In the genomic region with DNA sequence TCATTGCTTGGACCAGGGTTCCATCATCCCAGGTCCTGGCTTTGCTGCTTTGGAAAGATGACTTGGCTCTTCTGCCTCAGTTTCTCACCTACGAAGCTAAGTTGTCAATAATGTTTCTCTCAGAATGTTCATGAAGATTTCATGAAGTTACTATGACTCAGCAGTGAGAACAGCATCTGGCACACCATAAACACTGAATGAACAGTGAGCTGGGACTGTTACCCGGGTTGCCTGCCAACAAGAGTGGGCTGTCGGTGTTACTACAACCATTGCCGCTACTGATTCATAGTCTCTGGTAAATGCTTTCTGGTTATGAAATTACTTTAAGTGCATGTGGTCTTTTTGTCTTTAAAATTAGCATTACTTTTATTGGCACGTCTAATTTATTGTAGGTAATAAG, we compare ENCODE assay signal across 17 mouse cellular contexts.
DNase-seq lines count a peak whose midpoint lies in the region; ATAC-seq lines count a peak whose summit lies in the region.
"Had no signal": no experiment of that assay in that cellular context is flagged by ENCODE, and none has a peak within 500 bp of the region (broad histone marks: within the 10 kb centered on the region; RNA-seq: fewer than 3 reads in every experiment).

No protein-coding gene starts in this region.

- H3K9ac ChIP-seq in hindbrain, embryonic 11.5 days (ENCODE audit: low read depth, low read length): no peak overlapping the region
- H3K9ac ChIP-seq: embryonic facial prominence, embryonic 13.5 days; heart, embryonic 13.5 days; neural tube, embryonic 13.5 days; stomach, embryonic 15.5 days had no signal

- peak; percentile 76 for DNase-seq in right cerebral cortex, adult 18-20 months
- DNase-seq in right cerebral cortex, postnatal 4 days: no peak
- DNase-seq in layer of hippocampus, adult 9-11 months: peak; percentile 77
- DNase-seq in left cerebral cortex, postnatal 14 days (ENCODE audit: low spot score in 2 of 2): peak; percentile 72 to 88
- DNase-seq in telencephalon, adult 2 months (ENCODE audit: low read depth, low spot score): peak; percentile 65
- DNase-seq in hindbrain, embryonic 11.5 days (ENCODE audit: low spot score): no peak
- no peak for DNase-seq in heart, postnatal 25 days (ENCODE audit: low spot score)
- DNase-seq: adrenal gland, postnatal 10 days; cerebellum, adult 9-10 months; kidney, adult 8-10 months; kidney, postnatal 4 days had no signal

- intact Hi-C loops in left cerebral cortex, postnatal 14 days (cut with DNase I): no loop called here
- intact Hi-C loops in heart, postnatal 25 days (cut with DNase I): no loop called here

- H3K9me3 ChIP-seq in hindbrain, embryonic 11.5 days (ENCODE audit: control insufficient read depth, low read length): no peaks in the 10 kb centered on the region
- H3K9me3 ChIP-seq: embryonic facial prominence, embryonic 13.5 days; heart, embryonic 13.5 days; midbrain, embryonic 10.5 days; neural tube, embryonic 13.5 days; stomach, embryonic 15.5 days had no signal

- H3K4me1 ChIP-seq in hindbrain, embryonic 11.5 days (replicated peaks; ENCODE audit: control insufficient read depth, insufficient read depth, low read length): no peaks in the 10 kb centered on the region
- H3K4me1 ChIP-seq: embryonic facial prominence, embryonic 13.5 days; heart, embryonic 13.5 days; midbrain, embryonic 10.5 days; neural tube, embryonic 13.5 days; stomach, embryonic 15.5 days had no signal

- WGBS in hindbrain, embryonic 11.5 days: 96% methylated on average over 5 of the region's 5 CpGs

- H3K36me3 ChIP-seq in hindbrain, embryonic 11.5 days (ENCODE audit: control insufficient read depth, insufficient read depth, low read length): no peaks in the 10 kb centered on the region
- H3K36me3 ChIP-seq: embryonic facial prominence, embryonic 13.5 days; heart, embryonic 13.5 days; midbrain, embryonic 10.5 days; neural tube, embryonic 13.5 days; stomach, embryonic 15.5 days had no signal

- H3K4me2 ChIP-seq in hindbrain, embryonic 11.5 days (replicated peaks; ENCODE audit: low read depth, low read length): no peak overlapping the region
- H3K4me2 ChIP-seq: embryonic facial prominence, embryonic 13.5 days; heart, embryonic 13.5 days; neural tube, embryonic 13.5 days; stomach, embryonic 15.5 days had no signal

- H3K27ac ChIP-seq in hindbrain, embryonic 11.5 days (ENCODE audit: low read depth, low read length): no peak overlapping the region
- H3K27ac ChIP-seq: embryonic facial prominence, embryonic 13.5 days; heart, embryonic 13.5 days; midbrain, embryonic 10.5 days; neural tube, embryonic 13.5 days; stomach, embryonic 15.5 days had no signal

- H3K27me3 ChIP-seq in hindbrain, embryonic 11.5 days (ENCODE audit: control insufficient read depth, insufficient read depth, low read length): no peaks in the 10 kb centered on the region
- H3K27me3 ChIP-seq: embryonic facial prominence, embryonic 13.5 days; heart, embryonic 13.5 days; neural tube, embryonic 13.5 days; stomach, embryonic 15.5 days had no signal

- H3K4me3 ChIP-seq in hindbrain, embryonic 11.5 days (ENCODE audit: low read depth, low read length): no peak overlapping the region
- H3K4me3 ChIP-seq: embryonic facial prominence, embryonic 13.5 days; heart, embryonic 13.5 days; midbrain, embryonic 10.5 days; neural tube, embryonic 13.5 days; stomach, embryonic 15.5 days had no signal

- ATAC-seq in hindbrain, embryonic 11.5 days (ENCODE audit: low FRiP score): no peak
- no peak for ATAC-seq in megakaryocyte-erythroid progenitor cell, adult 5-6 weeks (replicated peaks; ENCODE audit: low FRiP score, low TSS enrichment, poor library complexity, severe bottlenecking)

Comparison
In these comparisons a context has a peak if more than half of its experiments do, and no peak if none do; other contexts are left out.
1. DNase-seq: peak in right cerebral cortex, adult 18-20 months (single experiment), layer of hippocampus, adult 9-11 months (single experiment), left cerebral cortex, postnatal 14 days (2 of 2) and telencephalon, adult 2 months (single experiment); none in right cerebral cortex, postnatal 4 days (single experiment), hindbrain, embryonic 11.5 days (single experiment) and heart, postnatal 25 days (single experiment).